Mouse (Mus musculus) layer of hippocampus, adult 18-20 months (tissue): ENCODE measurements around the gene Calm3. TPM values are rescaled to one million over a fixed set of nuclear protein-coding genes. Genes with fewer than 3 reads are reported as not detected.
A peak's percentile ranks its signal among the peaks of the same experiment; 100 is the strongest.
"Not testable (repeated sequence)": the region's sequence is repeated elsewhere in the genome, so short reads cannot be mapped to it uniquely, and the experiment has no call there.

Source experiments
- DNase-seq, 2 experiments: peaks; one replicate each; pipeline ENCODE4 v3.0.0; 2022; ENCODE audit warnings: low spot score in 2 of 2
- long read RNA-seq: library from polyadenylated mRNA; stranded (forward); transcript quantifications from one replicate; pipeline ENCODE4 v2.0.0, GENCODE M21; 2021
- total RNA-seq, 2 experiments: library from RNA; stranded (reverse); gene quantifications; 2 replicates each; pipeline ENCODE4 v1.2.3; 2021

The Calm3 gene
- total RNA-seq: 1,000 to 10,000 TPM; 2,132 to 2,161 TPM
- long read RNA-seq, transcript Calm3-201 (6 exons, 2,290 nt): major isoform, 2,363 of 2,588 reads
- long read RNA-seq, partial matches to known transcripts: 66 of 2,588 reads
- long read RNA-seq, other reads (novel, unspliced or antisense): 159 of 2,588 reads

GRCm38 (mm10) chr7:16924037-16924834, at the start of gene Calm3:
Calm3 (minus strand) TSS chr7:16924114.
- DNase-seq: peak; percentile 100

GRCm38 (mm10) chr7:16971160-16971559, 47.2 kb upstream of the Calm3 start:
- no peak for DNase-seq

- DNase-seq: no peak
Observed at GRCm38 (mm10) chr7:16968414-16968813, 44.5 kb upstream of the Calm3 start.

GRCm38 (mm10) chr7:16961678-16962077, 37.8 kb upstream of the Calm3 start:
- DNase-seq: no peak

- DNase-seq: peak; percentile 91 to 98
Observed at GRCm38 (mm10) chr7:16959539-16960187, 35.7 kb upstream of the Calm3 start, which contains the start of gene Pnmal1. Pnmal1 (plus strand) TSS chr7:16959679.

GRCm38 (mm10) chr7:16956410-16957265, 32.7 kb upstream of the Calm3 start:
- DNase-seq: peak in 1 of 2 experiments; percentile 87

GRCm38 (mm10) chr7:16955712-16956111, 31.8 kb upstream of the Calm3 start:
- DNase-seq: no peak

GRCm38 (mm10) chr7:16953776-16954175, 29.9 kb upstream of the Calm3 start:
- DNase-seq: not testable (repeated sequence)

GRCm38 (mm10) chr7:16950861-16951635, 27.1 kb upstream of the Calm3 start:
- DNase-seq: peak; percentile 84 to 91

GRCm38 (mm10) chr7:16949908-16950841, 26.3 kb upstream of the Calm3 start:
- peak; percentile 81 to 92 for DNase-seq

- peak in 1 of 2 experiments; percentile 30 for DNase-seq
Observed at GRCm38 (mm10) chr7:16948923-16949458, 25.1 kb upstream of the Calm3 start.

- DNase-seq: no peak
Observed at GRCm38 (mm10) chr7:16947959-16948361, 24.0 kb upstream of the Calm3 start.

GRCm38 (mm10) chr7:16947349-16947895, 23.5 kb upstream of the Calm3 start:
- DNase-seq: peak in 1 of 2 experiments; percentile 64

- no peak for DNase-seq
Observed at GRCm38 (mm10) chr7:16946441-16947348, 22.8 kb upstream of the Calm3 start.

- no peak for DNase-seq
Observed at GRCm38 (mm10) chr7:16945419-16945818, 21.5 kb upstream of the Calm3 start.

- DNase-seq: no peak
Observed at GRCm38 (mm10) chr7:16944808-16945315, 20.9 kb upstream of the Calm3 start.

GRCm38 (mm10) chr7:16944061-16944807, 20.3 kb upstream of the Calm3 start, which contains the start of gene Pnmal2:
Pnmal2 (plus strand) TSS chr7:16944682.
- DNase-seq: peak; percentile 86 to 93
